Comparison of ENCODE assay signal across 8 mouse cellular contexts in the genomic region with DNA sequence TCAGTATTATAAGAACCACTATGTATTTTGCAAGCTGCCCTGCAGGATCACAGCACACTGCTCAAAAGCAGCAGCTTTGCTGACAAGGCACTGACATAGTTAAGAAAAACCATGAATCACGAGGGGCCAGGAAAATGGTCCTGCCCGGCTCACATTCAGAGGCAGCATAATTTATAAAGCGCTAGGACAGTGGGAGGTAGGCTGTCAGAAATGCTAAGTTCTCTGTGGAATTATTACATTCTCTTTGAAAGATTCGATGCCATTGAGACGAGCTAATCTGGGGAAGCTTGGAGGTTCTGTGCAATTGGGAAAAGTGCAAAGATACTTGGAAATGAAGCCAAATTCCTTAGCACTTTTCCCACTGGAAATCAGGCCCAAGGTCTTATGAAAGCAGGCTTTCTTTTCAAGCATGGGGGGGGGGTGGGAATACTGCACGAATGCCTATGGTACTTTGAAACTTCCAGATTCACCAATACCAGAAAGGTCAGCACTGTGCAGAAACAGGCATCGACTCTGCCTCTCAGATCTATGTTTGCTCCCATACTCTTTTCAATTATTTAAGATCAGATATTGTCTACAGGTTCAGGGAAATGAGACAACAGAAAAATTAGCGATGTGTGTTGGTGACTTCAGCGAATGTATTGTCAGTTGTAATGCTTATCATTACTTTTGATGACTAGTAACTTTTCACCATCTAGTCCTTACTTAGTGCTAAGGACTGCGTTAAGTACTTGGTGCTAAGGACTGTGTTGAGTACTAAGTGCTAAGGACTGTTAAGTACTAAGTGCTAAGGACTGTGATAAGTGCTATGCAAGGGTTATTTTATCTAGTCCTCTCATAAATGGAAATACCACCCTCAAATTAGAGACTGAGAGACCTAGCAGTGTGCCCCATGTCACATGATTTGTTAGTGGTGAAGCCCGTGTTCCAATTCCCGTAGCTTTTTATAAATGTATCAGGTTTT. TPM values are rescaled to one million over a fixed set of nuclear protein-coding genes. Genes with fewer than 3 reads are reported as not detected.
DNase-seq lines count a peak whose midpoint lies in the region; ATAC-seq and TF ChIP-seq lines count a peak whose summit lies in the region.

No protein-coding gene starts in this region.

- H3K4me1 ChIP-seq in lung, embryonic 15.5 days: peaks cover 8% of the 10 kb centered on the region
- no peaks in the 10 kb centered on the region for H3K4me1 ChIP-seq in lung, postnatal 0 days (ENCODE audit: insufficient read depth, low read depth, low read length)
- H3K4me1 ChIP-seq in hindbrain, postnatal 0 days (ENCODE audit: insufficient read depth, low read length): 0 out of 2 replicates have a peak, but pooled peaks cover 4% of the 10 kb centered on the region
- peaks cover 9% of the 10 kb centered on the region for H3K4me1 ChIP-seq in neural tube, embryonic 15.5 days

- H3K9ac ChIP-seq in lung, embryonic 15.5 days: no peak overlapping the region
- H3K9ac ChIP-seq in lung, postnatal 0 days (replicated peaks; ENCODE audit: low read depth): no peak overlapping the region
- H3K9ac ChIP-seq in hindbrain, postnatal 0 days (replicated peaks; ENCODE audit: low read length): no peak overlapping the region
- no peak overlapping the region for H3K9ac ChIP-seq in neural tube, embryonic 15.5 days (replicated peaks)

- H3K27ac ChIP-seq in lung, embryonic 15.5 days: no peak overlapping the region
- no peak overlapping the region for H3K27ac ChIP-seq in lung, postnatal 0 days (ENCODE audit: low read length)
- H3K27ac ChIP-seq in hindbrain, postnatal 0 days: peak overlapping the region; percentile 29; the same call in 1 of the 2 replicates
- 0 out of 2 replicates have a peak overlapping the region, but pooled peaks have one; percentile 23 for H3K27ac ChIP-seq in neural tube, embryonic 15.5 days (replicated peaks)

- no peak overlapping the region for H3K4me3 ChIP-seq in lung, embryonic 15.5 days
- H3K4me3 ChIP-seq in lung, postnatal 0 days (ENCODE audit: low read depth, low read length): no peak overlapping the region
- H3K4me3 ChIP-seq in hindbrain, postnatal 0 days (ENCODE audit: low read length): no peak overlapping the region
- H3K4me3 ChIP-seq in neural tube, embryonic 15.5 days (replicated peaks): no peak overlapping the region

- peak; percentile 36 for DNase-seq in adrenal gland, adult 2 months
- DNase-seq in adrenal gland, postnatal 4 days (ENCODE audit: low spot score in 2 of 2): no peak
- DNase-seq in lung, postnatal 0 days (ENCODE audit: low spot score): no peak
- DNase-seq in hindbrain, postnatal 0 days (ENCODE audit: low spot score): peak; percentile 20
- no peak for DNase-seq in urinary bladder, postnatal 36 days (ENCODE audit: low spot score in 2 of 2)
- DNase-seq in cerebellum, adult 9-10 months: no peak

- WGBS in lung, embryonic 15.5 days: 51% methylated on average over 12 of the region's 12 CpGs
- WGBS in lung, postnatal 0 days: 51% methylated on average over 12 of the region's 12 CpGs
- WGBS in hindbrain, postnatal 0 days: 41% methylated on average over 12 of the region's 12 CpGs
- 47% methylated on average over 12 of the region's 12 CpGs for WGBS in neural tube, embryonic 15.5 days

- H3K9me3 ChIP-seq in lung, embryonic 15.5 days: no peaks in the 10 kb centered on the region
- H3K9me3 ChIP-seq in lung, postnatal 0 days (ENCODE audit: low read length): no peaks in the 10 kb centered on the region
- no peaks in the 10 kb centered on the region for H3K9me3 ChIP-seq in hindbrain, postnatal 0 days (ENCODE audit: low read length)
- H3K9me3 ChIP-seq in neural tube, embryonic 15.5 days (replicated peaks): no peaks in the 10 kb centered on the region

- ATAC-seq in lung, embryonic 15.5 days (ENCODE audit: borderline replicate concordance, extremely low read depth, low FRiP score, low TSS enrichment): 0 out of 2 replicates have a peak, but pooled peaks have one; percentile 31
- no peak for ATAC-seq in lung, postnatal 0 days
- peak; percentile 46; the same call in 1 of the 2 replicates for ATAC-seq in hindbrain, postnatal 0 days
- ATAC-seq in neural tube, embryonic 15.5 days (ENCODE audit: low FRiP score): peak; percentile 62; the same call in 1 of the 2 replicates

- no peak for TF ChIP-seq EP300 in lung, postnatal 0 days (IDR thresholded peaks at IDR 0.05)

- no peaks in the 10 kb centered on the region for H3K36me3 ChIP-seq in lung, embryonic 15.5 days
- H3K36me3 ChIP-seq in lung, postnatal 0 days (ENCODE audit: insufficient read depth, low read length): no peaks in the 10 kb centered on the region
- no peaks in the 10 kb centered on the region for H3K36me3 ChIP-seq in hindbrain, postnatal 0 days (ENCODE audit: insufficient read depth, low read length)
- no peaks in the 10 kb centered on the region for H3K36me3 ChIP-seq in neural tube, embryonic 15.5 days

- no peak for TF ChIP-seq CTCF in lung, postnatal 0 days (IDR thresholded peaks at IDR 0.05)
- no peak for TF ChIP-seq CTCF in hindbrain, postnatal 0 days (IDR thresholded peaks at IDR 0.05; ENCODE audit: low read depth)

- H3K4me2 ChIP-seq in lung, embryonic 15.5 days: no peak overlapping the region
- no peak overlapping the region for H3K4me2 ChIP-seq in lung, postnatal 0 days (replicated peaks; ENCODE audit: low read depth, low read length)
- H3K4me2 ChIP-seq in hindbrain, postnatal 0 days (ENCODE audit: low read depth, low read length): 0 out of 2 replicates have a peak overlapping the region, but pooled peaks have one; percentile 18
- 0 out of 2 replicates have a peak overlapping the region, but pooled peaks have one; percentile 17 for H3K4me2 ChIP-seq in neural tube, embryonic 15.5 days

- H3K27me3 ChIP-seq in lung, embryonic 15.5 days: no peaks in the 10 kb centered on the region
- H3K27me3 ChIP-seq in lung, postnatal 0 days (replicated peaks; ENCODE audit: insufficient read depth, low read length): no peaks in the 10 kb centered on the region
- no peaks in the 10 kb centered on the region for H3K27me3 ChIP-seq in hindbrain, postnatal 0 days (ENCODE audit: insufficient read depth, low read length)
- H3K27me3 ChIP-seq in neural tube, embryonic 15.5 days (replicated peaks): no peaks in the 10 kb centered on the region

RNA-seq across cellular contexts. Expression of a gene that starts 28.4 kb away (rescaled TPM):
- total RNA-seq in adrenal gland, adult 2 months (2021): 10 to 100 TPM; 23.8 to 41.2 TPM
- 3.9 and 5.5 TPM in 2 replicates for polyA plus RNA-seq in adrenal gland, adult 2 months (2012; rRNA removed)
- total RNA-seq in adrenal gland, postnatal 4 days (2021): 10 to 100 TPM; 42.0 to 50.9 TPM
- 96.1 and 97.9 TPM in 2 replicates for polyA plus RNA-seq in lung, embryonic 15.5 days (2015; fragmentation: Nextera tagmentation; extraction: Ambion mirVana)
- polyA plus RNA-seq in lung, postnatal 0 days (2015; fragmentation: Nextera tagmentation; extraction: Ambion mirVana): 63.1 and 67.6 TPM in 2 replicates
- total RNA-seq in hindbrain, postnatal 0 days (2014; rRNA removed): 105 and 123 TPM in 2 replicates
- 132 and 140 TPM in 2 replicates for polyA plus RNA-seq in hindbrain, postnatal 0 days (2015; fragmentation: Nextera tagmentation; extraction: Ambion mirVana)
- polyA plus RNA-seq in neural tube, embryonic 15.5 days (2015; fragmentation: Nextera tagmentation; extraction: Ambion mirVana): 192 and 214 TPM in 2 replicates

Comparison
In these comparisons a context has a peak if more than half of its experiments do, and no peak if none do; other contexts are left out.
1. DNase-seq: peak in adrenal gland, adult 2 months (single experiment) and hindbrain, postnatal 0 days (single experiment); none in adrenal gland, postnatal 4 days (0 of 2), lung, postnatal 0 days (single experiment), urinary bladder, postnatal 36 days (0 of 2) and cerebellum, adult 9-10 months (single experiment).
2. H3K27ac ChIP-seq: peak in hindbrain, postnatal 0 days (single experiment) and neural tube, embryonic 15.5 days (single experiment); none in lung, embryonic 15.5 days (single experiment) and lung, postnatal 0 days (single experiment).
3. H3K4me2 ChIP-seq: peak in hindbrain, postnatal 0 days (single experiment) and neural tube, embryonic 15.5 days (single experiment); none in lung, embryonic 15.5 days (single experiment) and lung, postnatal 0 days (single experiment).